Mouse (Mus musculus): Measurements from ENCODE around the gene 4933434E20Rik. TPM values are rescaled to one million over a fixed set of nuclear protein-coding genes. Genes with fewer than 3 reads are reported as not detected.
A peak's percentile ranks its signal among the peaks of the same experiment; 100 is the strongest.

Gene 4933434E20Rik
- total and polyA plus RNA-seq, 3 experiments = 89.5 to 133 (median 102) TPM

GRCm38 (mm10) chr3:90052351-90053241 lies 1.2 kb downstream of the 4933434E20Rik start, which contains the start of gene Ubap2l:
Gene Ubap2l, minus strand, starts transcription at chr3:90052628.
- H3K4me2 ChIP-seq (ENCODE audit: insufficient read depth, low read depth, poor library complexity, severe bottlenecking) = peak within 1 kb of the TSS; percentile 100
- peaks cover 22 to 42% of the 10 kb centered on the region in 2 experiments for H3K36me3 ChIP-seq (replicated peaks in 1 of 2; ENCODE audit: control insufficient read depth in 1 of 2, insufficient read depth in 1 of 2, low read length in 1 of 2)
- H3K9ac ChIP-seq (ENCODE audit: insufficient read depth, low read depth) = peak within 1 kb of the TSS; percentile 100
- H3K4me3 ChIP-seq (replicated peaks in 1 of 3; ENCODE audit: low read depth in 2 of 3, low read length in 2 of 3, poor library complexity in 1 of 3) = peak within 1 kb of the TSS; percentile 79 to 88 (median 83)
- peaks cover 5 to 41% of the 10 kb centered on the region in 2 experiments; a peak in 2 of 4 replicates for H3K4me1 ChIP-seq (ENCODE audit: control insufficient read depth in 1 of 2, insufficient read depth in 2 of 2)
- no peaks in the 10 kb centered on the region for H3K27me3 ChIP-seq (replicated peaks)
- peaks cover 71% of the 10 kb centered on the region for H3K79me2 ChIP-seq (replicated peaks; ENCODE audit: control insufficient read depth, extremely low read depth, insufficient read depth, poor library complexity, severe bottlenecking)
- peak within 1 kb of the TSS; percentile 75 for H3K27ac ChIP-seq (ENCODE audit: insufficient read depth, low read depth)
- peak; percentile 98 for DNase-seq (ENCODE audit: extremely low read depth)
- in situ Hi-C loops (cut with MboI; ENCODE audit: low pct_ligation_motif_present, low pct_unique_long_range_greater_than_20kb, low sequenced_read_pairs) = no loop called here
- dilution Hi-C loops (cut with MboI; ENCODE audit: extremely low pct_ligation_motif_present, extremely low pct_unique_long_range_greater_than_20kb, low sequenced_read_pairs) = no loop called here
- H3K9me3 ChIP-seq (replicated peaks; ENCODE audit: low read length) = no peaks in the 10 kb centered on the region
- no peak for TF ChIP-seq RAD21 (IDR thresholded peaks at IDR 0.05; ENCODE audit: low read depth, low read length)
- TF ChIP-seq HCFC1 (IDR thresholded peaks at IDR 0.05; ENCODE audit: low read depth, low read length) = peak; percentile 85
- no peak for TF ChIP-seq ZKSCAN1 (IDR thresholded peaks at IDR 0.05; ENCODE audit: borderline replicate concordance, low read depth, low read length)
- peak; percentile 49 for TF ChIP-seq NELFE (IDR thresholded peaks at IDR 0.05; ENCODE audit: low read depth, low read length)
- peak; percentile 85; the same call in 1 of the 2 replicates for TF ChIP-seq MAX (IDR thresholded peaks at IDR 0.05; ENCODE audit: low read length)
- peak; percentile 75; the same call in 1 of the 2 replicates for TF ChIP-seq CHD2 (IDR thresholded peaks at IDR 0.05; ENCODE audit: low read length)
- peak in 1 of 2 experiments; percentile 37; a peak in 2 of 4 replicates for TF ChIP-seq CTCF (conservative IDR thresholded peaks at IDR 0.05 in 1 of 2, IDR thresholded peaks at IDR 0.05 in 1 of 2; ENCODE audit: low read depth in 2 of 2, low read length in 2 of 2)
- TF ChIP-seq POLR2AphosphoS2 (IDR thresholded peaks at IDR 0.05; ENCODE audit: low read depth, low read length) = peak; percentile 83; the same call in 1 of the 2 replicates
- TF ChIP-seq E2F4 (IDR thresholded peaks at IDR 0.05; ENCODE audit: insufficient replicate concordance, low read depth, low read length) = no peak
- peak; percentile 64; the same call in 1 of the 2 replicates for TF ChIP-seq NRF1 (IDR thresholded peaks at IDR 0.05; ENCODE audit: low read depth, low read length)
- no peak; the same call in 1 of the 2 replicates for TF ChIP-seq GABPA (IDR thresholded peaks at IDR 0.05; ENCODE audit: insufficient replicate concordance, low read depth, low read length)
- peak; percentile 97 for TF ChIP-seq MAZ (IDR thresholded peaks at IDR 0.05; ENCODE audit: low read depth, low read length)
- TF ChIP-seq EP300 (IDR thresholded peaks at IDR 0.05; ENCODE audit: low read length) = peak; percentile 26; the same call in 1 of the 2 replicates
- no peak for TF ChIP-seq ZC3H11A (IDR thresholded peaks at IDR 0.05; ENCODE audit: low read depth, low read length)
- 0 out of 2 replicates have a peak, but pooled peaks have one; percentile 58 for TF ChIP-seq ZMIZ1 (IDR thresholded peaks at IDR 0.05; ENCODE audit: low read depth, low read length)
- no peak for TF ChIP-seq SMC3 (IDR thresholded peaks at IDR 0.05; ENCODE audit: low read depth, low read length)
- peak; percentile 93 for TF ChIP-seq USF1 (IDR thresholded peaks at IDR 0.05; ENCODE audit: low read depth, low read length)
- peak; percentile 62 for TF ChIP-seq MYC (IDR thresholded peaks at IDR 0.05; ENCODE audit: low read depth, low read length)
- peak; percentile 63; the same call in 1 of the 2 replicates for TF ChIP-seq TBP (conservative IDR thresholded peaks at IDR 0.05; ENCODE audit: low read depth, low read length)
- TF ChIP-seq TCF12 (IDR thresholded peaks at IDR 0.05; ENCODE audit: low read depth, low read length) = peak; percentile 55
- TF ChIP-seq MXI1 (IDR thresholded peaks at IDR 0.05; ENCODE audit: low read depth, low read length) = peak; percentile 19
- no peak for TF ChIP-seq JUND (conservative IDR thresholded peaks at IDR 0.05; ENCODE audit: low read depth, low read length)
- TF ChIP-seq SIN3A (IDR thresholded peaks at IDR 0.05; ENCODE audit: low read length) = peak; percentile 20; the same call in 1 of the 2 replicates
- peak; percentile 96 for TF ChIP-seq ELF1 (IDR thresholded peaks at IDR 0.05; ENCODE audit: low read depth, low read length)
- peak; percentile 86 for TF ChIP-seq USF2 (conservative IDR thresholded peaks at IDR 0.05; ENCODE audit: low read depth, low read length)
- no peak for TF ChIP-seq JUN (IDR thresholded peaks at IDR 0.05; ENCODE audit: insufficient read depth, low read depth, low read length)
- no peak; the same call in 1 of the 2 replicates for TF ChIP-seq CHD1 (IDR thresholded peaks at IDR 0.05; ENCODE audit: low read depth, low read length)
- TF ChIP-seq RCOR1 (conservative IDR thresholded peaks at IDR 0.05; ENCODE audit: low read depth, low read length) = no peak
- TF ChIP-seq MAFK (IDR thresholded peaks at IDR 0.05; ENCODE audit: insufficient replicate concordance, low read length) = no peak
- TF ChIP-seq KAT2A (IDR thresholded peaks at IDR 0.05; ENCODE audit: insufficient replicate concordance, low read length) = peak; percentile 47; the same call in 1 of the 2 replicates
- peak; percentile 94 for TF ChIP-seq ZNF384 (IDR thresholded peaks at IDR 0.05; ENCODE audit: low read depth, low read length)
- TF ChIP-seq IRF4 (IDR thresholded peaks at IDR 0.05; ENCODE audit: low read depth, low read length) = peak; percentile 41
- no peak for TF ChIP-seq UBTF (IDR thresholded peaks at IDR 0.05; ENCODE audit: low read depth, low read length)
- TF ChIP-seq PAX5 (IDR thresholded peaks at IDR 0.05; ENCODE audit: low read length) = no peak
- peak; percentile 50; the same call in 1 of the 2 replicates for TF ChIP-seq ETS1 (conservative IDR thresholded peaks at IDR 0.05; ENCODE audit: low read depth, low read length)
- TF ChIP-seq MEF2A (IDR thresholded peaks at IDR 0.05; ENCODE audit: borderline replicate concordance, low read depth, low read length) = peak; percentile 51
- TF ChIP-seq BHLHE40 (IDR thresholded peaks at IDR 0.05; ENCODE audit: low read depth, low read length) = peak; percentile 93
